ENCODE assay signal across 24 mouse cellular contexts in the genomic region with DNA sequence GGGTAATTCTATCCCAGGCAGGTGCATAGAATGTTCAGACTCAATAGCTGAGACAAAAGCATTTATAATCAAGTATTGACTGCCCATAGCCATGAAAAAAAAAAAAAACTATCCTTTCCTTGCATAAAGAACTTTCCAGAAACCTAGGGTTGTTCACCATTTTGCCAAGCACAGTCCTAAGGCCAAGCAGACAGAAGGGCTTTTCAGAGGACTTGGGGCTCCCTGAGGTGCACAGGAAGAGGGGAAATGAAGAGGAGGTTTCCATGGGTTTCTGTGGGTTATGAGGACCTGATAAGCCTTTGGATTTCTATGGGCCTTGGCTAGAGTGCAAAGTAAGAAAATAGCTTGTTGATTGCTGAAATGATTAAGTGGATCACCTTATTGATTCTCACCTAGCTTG.
"Had no signal": no experiment of that assay in that cellular context is flagged by ENCODE, and none has a peak within 500 bp of the region (broad histone marks: within the 10 kb centered on the region; RNA-seq: fewer than 3 reads in every experiment).

No protein-coding gene starts in this region.

- H3K27me3 ChIP-seq: embryonic facial prominence, embryonic 12.5 days; embryonic facial prominence, embryonic 13.5 days; embryonic facial prominence, embryonic 15.5 days; forebrain, embryonic 13.5 days; forebrain, embryonic 15.5 days; heart, embryonic 12.5 days had no signal

- H3K9ac ChIP-seq: embryonic facial prominence, embryonic 12.5 days; embryonic facial prominence, embryonic 13.5 days; embryonic facial prominence, embryonic 15.5 days; forebrain, embryonic 13.5 days; forebrain, embryonic 15.5 days; heart, embryonic 12.5 days had no signal

- H3K4me3 ChIP-seq: embryonic facial prominence, embryonic 10.5 days; embryonic facial prominence, embryonic 12.5 days; embryonic facial prominence, embryonic 13.5 days; embryonic facial prominence, embryonic 15.5 days; erythroblast, embryonic 14.5 days; forebrain, embryonic 13.5 days; forebrain, embryonic 15.5 days; gastrocnemius, adult 2 months; heart, adult 2 months; heart, embryonic 10.5 days; heart, embryonic 12.5 days had no signal

- H3K36me3 ChIP-seq: embryonic facial prominence, embryonic 10.5 days; embryonic facial prominence, embryonic 12.5 days; embryonic facial prominence, embryonic 13.5 days; embryonic facial prominence, embryonic 15.5 days; forebrain, embryonic 15.5 days; heart, embryonic 10.5 days; heart, embryonic 12.5 days had no signal

- H3K4me1 ChIP-seq: heart, embryonic 10.5 days had no signal

- H3K27ac ChIP-seq: embryonic facial prominence, embryonic 10.5 days; embryonic facial prominence, embryonic 12.5 days; embryonic facial prominence, embryonic 13.5 days; embryonic facial prominence, embryonic 15.5 days; forebrain, embryonic 13.5 days; forebrain, embryonic 15.5 days; gastrocnemius, adult 2 months; heart, adult 2 months; heart, embryonic 10.5 days had no signal

- H3K9me3 ChIP-seq: embryonic facial prominence, embryonic 10.5 days; embryonic facial prominence, embryonic 12.5 days; embryonic facial prominence, embryonic 13.5 days; embryonic facial prominence, embryonic 15.5 days; forebrain, embryonic 13.5 days; forebrain, embryonic 15.5 days; heart, embryonic 10.5 days; heart, embryonic 12.5 days had no signal

- H3K4me2 ChIP-seq: embryonic facial prominence, embryonic 12.5 days; embryonic facial prominence, embryonic 13.5 days; embryonic facial prominence, embryonic 15.5 days; forebrain, embryonic 13.5 days; forebrain, embryonic 15.5 days; heart, embryonic 11.5 days; heart, embryonic 12.5 days had no signal

- DNase-seq: cerebellum, adult 2 months; cerebellum, adult 8-10 months; cerebellum, adult 9-10 months; cerebellum, postnatal 25 days; cerebellum, postnatal 36 days; embryo, embryonic 11 days; gastrocnemius, adult 2 months; gastrocnemius, postnatal 10 days; gastrocnemius, postnatal 14 days; gastrocnemius, postnatal 25 days; gastrocnemius, postnatal 36 days; heart, adult 11 months; heart, adult 18-20 months; heart, adult 2 months had no signal
